Mouse (Mus musculus) embryonic facial prominence, embryonic 15.5 days (tissue): Measurements from ENCODE around the gene Nudt5. TPM values are rescaled to one million over a fixed set of nuclear protein-coding genes. Genes with fewer than 3 reads are reported as not detected.

Source experiments
- polyA plus RNA-seq: library from polyadenylated mRNA; unstranded; fragments of >200 nt; fragmentation: Nextera tagmentation; extraction: Ambion mirVana; gene quantifications from 2 replicates; pipeline ENCODE4 v1.2.1, GENCODE M21; 2015

Gene Nudt5
- polyA plus RNA-seq, 1 experiment from 2014 or later: 63.2 TPM

Other genes with a start within 250 kb of the Nudt5 start
- gene Camk1d, start 130.5 kb upstream of the Nudt5 start, polyA plus RNA-seq: 6.9 and 10.4 TPM in 2 replicates
- gene Cdc123, start 145 bp downstream of the Nudt5 start, polyA plus RNA-seq: 299 and 301 TPM in 2 replicates
- gene Gm13199, start 17.9 kb downstream of the Nudt5 start, polyA plus RNA-seq: 1.1 and 1.2 TPM in 2 replicates
- 77.5 and 89.7 TPM in 2 replicates for gene Sec61a2, start 50.4 kb downstream of the Nudt5 start, polyA plus RNA-seq
- 2.5 and 4.6 TPM in 2 replicates for gene Dhtkd1, start 97.8 kb downstream of the Nudt5 start, polyA plus RNA-seq
- gene Upf2, start 106.5 kb downstream of the Nudt5 start, polyA plus RNA-seq: 10.0 and 10.4 TPM in 2 replicates